Mouse (Mus musculus) liver, embryonic 14.5 days (tissue): Measurements from ENCODE around the gene Susd4.

Source experiments
- CTCF ChIP-seq: IDR thresholded peaks from 2 replicates; pipeline ENCODE4 v1.5.1; 2016; ENCODE audit warnings: antibody characterized with exemption, low read depth, control low read depth
- EP300 ChIP-seq: IDR thresholded peaks from 2 replicates; pipeline ENCODE4 v1.6.1; 2016; ENCODE audit warnings: antibody characterized with exemption, low read depth

GRCm38 (mm10) chr1:182802891-182803290 is 39.2 kb downstream of the Susd4 start:
- TF ChIP-seq CTCF, result no peak
- no peak for TF ChIP-seq EP300
